Mouse (Mus musculus) ES-E14 (cell line): ENCODE measurements around the gene Pde2a. TPM values are rescaled to one million over a fixed set of nuclear protein-coding genes. Genes with fewer than 3 reads are reported as not detected.

ENCODE experiments used
- DNase-seq: peaks from one replicate; pipeline ENCODE4 v3.0.0-alpha.2; 2013; ENCODE audit warnings: low read depth, low spot score
- H3K27ac ChIP-seq: 2 replicates; pipeline ENCODE4 v1.5.1; 2012; ENCODE audit warnings: low read depth, mild to moderate bottlenecking, low read length, moderate library complexity, mixed read lengths; ENCODE audit not compliant: poor library complexity, insufficient read depth, severe bottlenecking
- H3K36me3 ChIP-seq: 2 replicates; pipeline ENCODE4 v1.6.1; 2012; ENCODE audit warnings: mild to moderate bottlenecking, low read length, moderate library complexity, mixed read lengths; ENCODE audit not compliant: control insufficient read depth, poor library complexity, insufficient read depth, severe bottlenecking
- H3K4me1 ChIP-seq, 2 experiments: fragments of 150-350 bp in 1 of 2; sonication (generic) in 1 of 2; 2 replicates each; pipeline ENCODE4 v1.6.1; 2012; ENCODE audit warnings: low read length in 2 of 2, mild to moderate bottlenecking in 1 of 2, mixed read lengths in 1 of 2; ENCODE audit not compliant: control insufficient read depth in 2 of 2, insufficient read depth in 2 of 2, poor library complexity in 1 of 2
- H3K4me3 ChIP-seq, 2 experiments: fragments of 150-350 bp in 1 of 2; sonication (generic) in 1 of 2; 2 replicates each; pipeline ENCODE4 v1.5.1; 2012; ENCODE audit warnings: low read length in 2 of 2, low read depth in 1 of 2, mild to moderate bottlenecking in 1 of 2, mixed read lengths in 1 of 2; ENCODE audit not compliant: insufficient read depth in 1 of 2, poor library complexity in 1 of 2, severe bottlenecking in 1 of 2
- H3K9ac ChIP-seq: 2 replicates; pipeline ENCODE4 v1.6.1; 2012; ENCODE audit warnings: low read depth, mild to moderate bottlenecking, low read length, mixed read lengths; ENCODE audit not compliant: poor library complexity, insufficient read depth, severe bottlenecking
- H3K9me3 ChIP-seq: fragments of 150-350 bp; sonication (generic); 2 replicates; pipeline ENCODE4 v1.6.1; 2012; ENCODE audit warnings: low read depth, mild to moderate bottlenecking, low read length; ENCODE audit not compliant: control insufficient read depth, insufficient read depth
- CHD2 ChIP-seq: IDR thresholded peaks from 2 replicates; pipeline ENCODE4 v1.6.1; 2014; ENCODE audit warnings: mild to moderate bottlenecking, low read depth, low read length, inconsistent platforms
- HCFC1 ChIP-seq: IDR thresholded peaks from 2 replicates; pipeline ENCODE4 v1.6.1; 2012; ENCODE audit warnings: low read length, inconsistent platforms, borderline replicate concordance; ENCODE audit not compliant: insufficient read depth
- MAFK ChIP-seq: IDR thresholded peaks from 2 replicates; pipeline ENCODE4 v1.6.1; 2014; ENCODE audit warnings: mild to moderate bottlenecking, low read depth, low read length, inconsistent platforms; ENCODE audit not compliant: insufficient read depth
- ZC3H11A ChIP-seq: IDR thresholded peaks from 2 replicates; pipeline ENCODE4 v1.6.1; 2012; ENCODE audit warnings: low read depth, mild to moderate bottlenecking, inconsistent platforms, low read length, borderline replicate concordance
- ZNF384 ChIP-seq: IDR thresholded peaks from 2 replicates; pipeline ENCODE4 v1.6.1; 2012; ENCODE audit warnings: low read depth, low read length, inconsistent platforms
- in situ Hi-C, 2 experiments: fragments of 600-800 bp; cut with MboI; formaldehyde crosslinking; loops; one replicate each; pipeline ENCODE4 v1.15.1; 2025; ENCODE audit warnings: low sequenced_read_pairs in 2 of 2, inconsistent platforms in 1 of 2; ENCODE audit not compliant: unreplicated experiment in 2 of 2
- total RNA-seq: library from RNA; depleted of rRNA; stranded (reverse); fragments of 300-350 nt; gene quantifications from 2 replicates; pipeline ENCODE4 v1.2.3, GENCODE M21; 2012

Gene Pde2a
- total RNA-seq, 1 experiment = 6.2 TPM

GRCm38 (mm10) chr7:101457801-101458200, 36.3 kb downstream of the Pde2a start:
- Histone ChIP-seq H3K9ac (no peak overlapping the region), H3K9me3 (no peaks in the 10 kb centered on the region), H3K4me1 (peaks cover 2 to 10% of the 10 kb centered on the region in 2 experiments; a peak in 2 of 4 replicates), H3K4me3 (no peak overlapping the region), H3K27ac (no peak overlapping the region), H3K36me3 (no peaks in the 10 kb centered on the region)
- in situ Hi-C loops = no loop called here
- TF ChIP-seq ZNF384 = no peak
- TF ChIP-seq MAFK = no peak
- no peak for TF ChIP-seq ZC3H11A
- TF ChIP-seq CHD2 = no peak
- no peak for TF ChIP-seq HCFC1
- no peak for DNase-seq

DNA sequence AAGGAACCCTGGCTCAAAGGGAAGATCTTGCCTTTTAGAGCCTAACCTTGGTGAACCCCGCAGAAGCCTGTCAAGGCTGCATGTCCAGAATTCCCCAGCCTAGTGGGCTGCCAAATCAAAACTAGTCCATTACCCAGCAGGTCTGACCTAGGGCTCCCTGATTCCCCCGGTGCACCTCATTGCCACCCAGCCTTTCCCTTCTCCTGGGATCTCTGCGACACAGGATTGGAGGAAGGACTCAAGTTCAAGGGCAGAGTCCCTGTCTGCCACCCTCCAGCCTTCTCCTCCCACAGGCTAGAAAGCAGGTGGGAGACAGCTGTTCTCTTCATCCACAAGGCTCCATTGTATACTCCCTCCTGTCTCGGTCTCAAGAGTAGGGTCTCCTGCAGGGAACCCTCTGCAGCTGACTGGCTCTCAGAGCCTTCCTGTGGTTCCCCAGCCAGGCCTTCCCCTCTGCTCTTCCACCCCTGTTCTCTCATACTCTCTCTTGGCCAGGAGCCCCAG, 36.8 kb downstream of the Pde2a start:
- in situ Hi-C loops = no loop called here
- Histone ChIP-seq H3K4me3 (no peak overlapping the region), H3K36me3 (no peaks in the 10 kb centered on the region), H3K9me3 (no peaks in the 10 kb centered on the region), H3K4me1 (peaks cover 2 to 10% of the 10 kb centered on the region in 2 experiments; a peak in 2 of 4 replicates), H3K27ac (no peak overlapping the region), H3K9ac (no peak overlapping the region)
- no peak for TF ChIP-seq ZC3H11A
- no peak for TF ChIP-seq HCFC1
- TF ChIP-seq ZNF384 = no peak
- no peak for TF ChIP-seq MAFK
- TF ChIP-seq CHD2 = no peak
- DNase-seq = no peak

GRCm38 (mm10) chr7:101459305-101459813, 37.9 kb downstream of the Pde2a start:
- H3K36me3 ChIP-seq = no peaks in the 10 kb centered on the region
- no peak for DNase-seq
- TF ChIP-seq HCFC1 = no peak
- no peak for TF ChIP-seq ZC3H11A
- TF ChIP-seq ZNF384 = no peak
- no peak for TF ChIP-seq MAFK
- TF ChIP-seq CHD2 = no peak
- H3K27ac ChIP-seq = no peak overlapping the region
- H3K9me3 ChIP-seq = no peaks in the 10 kb centered on the region
- H3K4me1 ChIP-seq = peaks cover 2 to 10% of the 10 kb centered on the region in 2 experiments; a peak in 2 of 4 replicates
- no peak overlapping the region for H3K9ac ChIP-seq
- H3K4me3 ChIP-seq = no peak overlapping the region
- in situ Hi-C loops = no loop called here

GRCm38 (mm10) chr7:101459923-101460607, 38.6 kb downstream of the Pde2a start:
- TF ChIP-seq HCFC1 (no peak), MAFK (no peak), ZNF384 (no peak), ZC3H11A (no peak), CHD2 (no peak)
- no peak overlapping the region for H3K4me3 ChIP-seq
- H3K9me3 ChIP-seq = no peaks in the 10 kb centered on the region
- peaks cover 2 to 10% of the 10 kb centered on the region in 2 experiments; a peak in 2 of 4 replicates for H3K4me1 ChIP-seq
- H3K27ac ChIP-seq = no peak overlapping the region
- H3K9ac ChIP-seq = no peak overlapping the region
- in situ Hi-C loops = no loop called here
- H3K36me3 ChIP-seq = no peaks in the 10 kb centered on the region
- no peak for DNase-seq
